Mouse (Mus musculus) adrenal gland, postnatal 14 days (tissue): ENCODE results near the gene Olfr1508. TPM values are rescaled to one million over a fixed set of nuclear protein-coding genes. Genes with fewer than 3 reads are reported as not detected.
"Not testable (repeated sequence)": the region's sequence is repeated elsewhere in the genome, so short reads cannot be mapped to it uniquely, and the experiment has no call there.

Source experiments
- DNase-seq: peaks from one replicate; pipeline ENCODE4 v3.0.0; 2021; ENCODE audit warnings: mixed read lengths
- long read RNA-seq, 2 experiments: library from polyadenylated mRNA; stranded (forward); transcript quantifications; one replicate each; pipeline ENCODE4 v2.0.0; 2021
- total RNA-seq: library from RNA; stranded (reverse); gene quantifications from 2 replicates; pipeline ENCODE4 v1.2.3, GENCODE M21; 2021

The Olfr1508 gene
- total RNA-seq: not detected in 2 replicates
- long read RNA-seq, experiment 1: 0 reads
- long read RNA-seq, experiment 2: 0 reads

- DNase-seq: no peak
These were observed at the start of gene Olfr1508 for GRCm38 (mm10) chr14:52467395-52467794. Gene Olfr1508, minus strand, starts transcription at chr14:52467495.

GRCm38 (mm10) chr14:52495516-52495915, 28.2 kb upstream of the Olfr1508 start, which contains the start of gene Olfr1507:
Gene Olfr1507, minus strand, starts transcription at chr14:52495749.
- no peak for DNase-seq

- no peak for DNase-seq
These were observed 1.6 kb downstream of the Olfr1508 start for GRCm38 (mm10) chr14:52465738-52466137.

GRCm38 (mm10) chr14:52461928-52462327, 5.4 kb downstream of the Olfr1508 start:
- no peak for DNase-seq

GRCm38 (mm10) chr14:52451138-52451537, 16.2 kb downstream of the Olfr1508 start:
- no peak for DNase-seq

- DNase-seq: no peak
These were observed 24.6 kb downstream of the Olfr1508 start, which contains the start of gene Olfr1509 for GRCm38 (mm10) chr14:52442690-52443089. Gene Olfr1509, plus strand, starts transcription at chr14:52442990.

GRCm38 (mm10) chr14:52427686-52428085, 39.6 kb downstream of the Olfr1508 start:
- no peak for DNase-seq

GRCm38 (mm10) chr14:52414273-52414672, 53.0 kb downstream of the Olfr1508 start, which contains the start of gene Olfr1510:
Gene Olfr1510, minus strand, starts transcription at chr14:52414373.
- DNase-seq: no peak

GRCm38 (mm10) chr14:52410142-52410919, 57.0 kb downstream of the Olfr1508 start:
- not testable (repeated sequence) for DNase-seq

Other genes starting within 250 kb of the Olfr1508 start
- 88.4 and 93.0 TPM in 2 replicates for gene Chd8, start 209.7 kb downstream of the Olfr1508 start, total RNA-seq
- gene Tox4, start 188.3 kb downstream of the Olfr1508 start, total RNA-seq: 42.7 and 46.9 TPM in 2 replicates
- 30.2 and 32.2 TPM in 2 replicates for gene Rab2b, start 187.9 kb downstream of the Olfr1508 start, total RNA-seq
- 31.4 and 41.7 TPM in 2 replicates for gene Mettl3, start 162.4 kb downstream of the Olfr1508 start, total RNA-seq
- gene Sall2, start 138.7 kb downstream of the Olfr1508 start, total RNA-seq: 7.3 and 9.6 TPM in 2 replicates
- not detected in 2 replicates for gene Olfr1513, start 111.1 kb downstream of the Olfr1508 start, total RNA-seq
- gene Olfr1512, start 88.3 kb downstream of the Olfr1508 start, total RNA-seq: not detected in 2 replicates
- not detected in 2 replicates for gene Olfr1511, start 70.1 kb downstream of the Olfr1508 start, total RNA-seq
- not detected in 2 replicates for gene Olfr1510, start 53.1 kb downstream of the Olfr1508 start, total RNA-seq
- not detected in 2 replicates for gene Olfr1509, start 24.5 kb downstream of the Olfr1508 start, total RNA-seq
- gene Olfr1507, start 28.3 kb upstream of the Olfr1508 start, total RNA-seq: not detected in 2 replicates